Mouse (Mus musculus) erythroid progenitor cell, adult 5-6 weeks (primary cell): Measurements from ENCODE around the gene Wrnip1. TPM values are rescaled to one million over a fixed set of nuclear protein-coding genes. Genes with fewer than 3 reads are reported as not detected.
"Not testable (repeated sequence)": the region's sequence is repeated elsewhere in the genome, so short reads cannot be mapped to it uniquely, and the experiment has no call there.

Experiments
- ATAC-seq: replicated peaks from 2 replicates; pipeline ENCODE4 v1.8.0; 2016; ENCODE audit warnings: moderate number of reproducible peaks, mild to moderate bottlenecking, moderate TSS enrichment, inconsistent platforms; ENCODE audit not compliant: poor library complexity, low FRiP score, severe bottlenecking
- total RNA-seq, 2 experiments: library from RNA; stranded (forward) in 1 of 2; stranded (reverse) in 1 of 2; fragments of 150-400 nt in 1 of 2; fragments of 186-747, 209-891 nt in 1 of 2; gene quantifications; 2 replicates each; pipeline versions ENCODE4 v1.2.3 to v1.2.4; 2015 to 2017; ENCODE audit warnings: low replicate concordance in 2 of 2

Gene Wrnip1
- total RNA-seq, 2 experiments from 2014 or later, result 17.2 to 27.5 TPM

DNA sequence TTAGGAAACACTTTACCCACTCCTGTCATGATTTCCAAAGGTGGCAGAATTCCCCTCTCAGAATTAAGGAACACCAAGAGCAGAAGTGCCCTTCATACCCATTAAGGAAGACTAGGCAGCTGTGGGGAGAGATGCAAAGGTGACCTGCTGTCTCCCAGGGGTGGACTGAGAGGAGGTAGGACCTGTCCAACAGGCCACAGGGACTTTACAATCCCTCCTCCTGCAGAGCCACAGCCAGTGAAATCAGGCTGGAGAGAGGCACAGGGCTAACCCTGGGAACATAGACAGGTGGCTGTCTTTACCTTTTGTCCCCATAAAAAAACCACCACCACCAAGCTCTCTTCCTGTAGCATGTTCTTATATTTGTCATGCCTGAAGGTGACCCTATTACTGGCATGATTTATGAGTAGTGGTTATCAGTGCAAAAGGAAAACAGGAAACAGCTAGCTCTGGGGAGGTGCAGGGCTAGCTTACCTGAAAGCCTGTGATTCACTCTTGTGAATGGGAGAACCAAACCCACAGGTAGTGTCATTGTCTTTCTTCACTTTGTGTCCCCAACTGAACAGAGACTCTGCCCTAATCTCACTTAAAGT is 47.8 kb downstream of the Wrnip1 start:
- no peak for ATAC-seq

- ATAC-seq, result no peak
Measured at GRCm38 (mm10) chr13:32850156-32850555, 48.3 kb downstream of the Wrnip1 start.

DNA sequence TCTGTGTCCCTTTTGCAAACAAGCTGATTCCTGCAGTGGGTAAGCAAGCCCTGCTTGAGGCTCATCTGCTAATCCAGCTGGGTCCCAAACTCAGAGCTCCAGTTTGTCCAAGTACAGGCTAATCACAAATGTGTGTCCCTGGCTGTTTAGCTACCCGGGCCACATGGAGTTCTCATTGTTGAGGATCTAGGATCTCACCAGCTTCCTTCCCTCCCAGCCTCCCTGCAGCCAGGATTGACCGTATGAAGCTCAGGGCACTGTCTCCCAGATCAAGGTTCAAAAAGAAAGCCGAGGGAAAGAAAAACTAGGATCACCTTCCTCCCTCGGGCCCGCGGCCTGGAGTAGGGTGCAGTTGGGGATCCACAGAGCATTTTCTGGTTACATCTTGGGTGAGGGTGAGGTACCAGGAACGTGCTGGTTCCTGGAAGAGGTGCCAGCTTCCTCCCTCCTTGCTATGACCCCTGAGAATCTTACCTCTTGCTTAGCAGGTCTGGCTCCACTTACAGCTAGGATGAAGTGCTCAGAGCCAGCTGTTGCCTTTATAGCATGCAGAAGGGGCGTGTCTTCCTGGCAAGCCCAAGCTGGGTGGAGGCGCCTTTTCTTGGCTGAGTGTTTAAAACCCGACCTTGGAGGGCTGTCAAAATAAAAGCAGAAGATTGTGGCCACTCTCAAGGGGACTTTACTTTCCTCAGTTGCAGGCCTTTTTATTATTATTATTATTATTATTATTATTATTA is 49.0 kb downstream of the Wrnip1 start, which contains the start of gene Serpinb1a:
TSS of gene Serpinb1a (minus strand) at position 518 of the 737 bp plus-strand sequence.
- no peak for ATAC-seq

- peak; percentile 55; the same call in 1 of the 2 replicates for ATAC-seq
Measured at GRCm38 (mm10) chr13:32851967-32852366, 50.1 kb downstream of the Wrnip1 start.

DNA sequence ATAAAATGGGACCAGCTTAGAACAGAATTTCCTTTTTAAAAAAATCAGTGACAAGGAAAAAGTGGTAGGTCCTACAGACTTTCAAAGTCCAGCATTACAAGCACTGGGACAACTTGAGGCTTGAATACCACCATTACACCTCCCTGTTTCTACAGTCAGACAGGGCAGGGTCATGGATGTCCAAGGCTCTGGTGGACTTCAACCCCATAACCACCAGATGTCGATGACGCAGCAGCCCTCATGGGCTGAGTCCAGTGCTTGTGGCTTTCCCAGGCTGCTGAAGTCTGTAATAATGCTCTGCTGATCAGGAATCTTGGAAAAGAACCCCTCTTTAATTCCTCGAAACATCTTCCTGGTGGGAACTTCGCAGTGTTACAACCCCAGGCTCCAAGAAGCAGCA is 50.7 kb downstream of the Wrnip1 start:
- no peak for ATAC-seq

- ATAC-seq, result no peak
Measured at GRCm38 (mm10) chr13:32853073-32853472, 51.2 kb downstream of the Wrnip1 start.

DNA sequence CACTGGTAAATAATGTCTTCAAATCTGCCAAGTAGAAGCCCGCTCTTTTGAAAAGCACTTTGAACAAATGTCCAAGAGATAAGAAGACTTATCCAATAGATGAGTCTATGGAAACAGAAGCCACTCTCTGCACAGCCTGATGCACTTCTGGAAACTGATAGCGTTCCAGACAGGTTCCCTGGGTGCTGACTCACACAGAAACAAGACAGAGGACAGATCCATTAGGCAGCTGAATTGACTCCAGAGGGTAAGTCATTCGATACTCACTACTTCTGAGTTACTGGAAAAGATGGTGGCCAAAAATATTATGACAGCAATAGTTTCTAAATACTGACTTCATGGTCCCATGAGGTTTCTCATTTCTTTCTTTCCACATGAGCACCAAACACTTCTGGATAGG is 59.0 kb downstream of the Wrnip1 start:
- ATAC-seq, result no peak

GRCm38 (mm10) chr13:32863456-32863855 is 61.6 kb downstream of the Wrnip1 start:
- no peak for ATAC-seq

DNA sequence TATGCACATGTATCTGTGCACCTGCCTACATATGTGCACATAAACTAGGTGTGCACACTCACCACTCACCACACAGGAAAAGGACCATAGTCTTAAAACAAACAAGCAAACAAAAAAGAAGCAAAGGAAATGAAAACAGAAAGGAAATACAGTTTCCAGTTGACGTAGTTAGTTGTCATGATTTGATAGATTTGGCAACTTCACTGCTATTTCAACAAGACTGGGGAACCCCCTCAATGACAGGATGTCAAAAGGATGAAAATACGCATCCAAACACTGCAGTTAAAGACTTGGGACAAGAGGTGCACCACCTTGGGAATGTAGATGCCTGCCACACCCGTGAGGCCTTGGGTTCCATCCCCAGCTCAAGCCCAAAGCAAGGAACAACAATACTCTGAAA is 62.7 kb downstream of the Wrnip1 start:
- ATAC-seq, result not testable (repeated sequence)

DNA sequence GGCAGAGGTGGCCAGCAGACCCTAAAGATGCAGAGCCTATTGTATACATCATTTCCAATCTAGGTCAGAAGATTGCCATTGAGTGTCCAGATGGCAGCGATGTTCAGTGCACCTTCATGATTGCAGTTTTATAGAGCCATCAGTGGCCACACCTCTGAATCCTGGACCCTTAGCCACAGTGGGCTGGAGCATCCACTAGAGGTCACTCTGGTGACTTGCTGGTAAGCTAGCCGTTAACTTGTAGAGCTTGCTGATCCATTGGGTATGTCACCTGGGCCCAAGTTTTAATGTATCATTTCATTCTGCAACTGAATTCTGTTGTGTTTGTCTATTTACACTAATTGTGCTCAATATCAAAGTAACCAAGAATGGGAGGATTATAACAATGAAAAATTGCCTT is 63.8 kb downstream of the Wrnip1 start:
- ATAC-seq, result no peak

- peak; percentile 80 for ATAC-seq
Measured at GRCm38 (mm10) chr13:32866484-32866883, 64.6 kb downstream of the Wrnip1 start.

- no peak for ATAC-seq
Measured at GRCm38 (mm10) chr13:32867030-32867429, 65.2 kb downstream of the Wrnip1 start.

DNA sequence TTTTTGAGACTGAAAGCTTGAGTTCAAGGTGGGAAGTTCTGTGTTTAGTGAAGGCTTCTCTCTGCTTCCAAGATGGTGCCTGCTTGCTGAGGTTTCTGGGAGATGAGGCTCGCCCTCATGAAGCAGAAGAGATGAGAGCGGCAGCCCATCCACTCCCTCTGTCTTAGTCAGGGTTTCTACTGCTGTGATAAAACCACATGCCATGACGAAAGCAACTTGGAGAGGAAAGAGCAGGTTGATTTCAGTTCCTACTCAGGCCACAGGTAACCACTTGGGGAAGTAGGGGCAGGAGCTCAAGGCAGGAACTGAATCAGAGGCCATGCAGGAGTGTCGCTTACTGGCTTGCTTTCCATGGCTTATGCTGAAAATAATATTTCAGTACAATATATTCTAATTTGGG is 66.4 kb downstream of the Wrnip1 start:
- not testable (repeated sequence) for ATAC-seq

DNA sequence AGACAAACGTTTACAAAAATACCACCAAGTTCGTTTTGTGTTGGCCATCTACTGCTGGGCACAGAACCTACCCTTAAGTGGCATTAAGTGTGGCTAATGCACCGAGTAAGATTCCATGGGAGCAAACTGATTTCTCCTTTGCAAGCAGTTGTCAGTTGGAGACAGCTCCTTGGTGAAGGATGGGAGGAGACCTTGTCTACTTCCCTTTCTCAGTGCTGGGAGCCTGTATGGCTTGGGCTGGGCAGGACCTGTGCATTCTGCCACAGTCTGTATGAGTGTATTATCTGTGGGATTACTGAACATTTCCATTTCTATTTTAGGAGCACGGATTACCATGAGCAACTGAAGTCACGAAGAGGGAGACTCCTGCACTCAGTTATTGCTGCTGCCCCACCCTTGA is 67.0 kb downstream of the Wrnip1 start:
- no peak for ATAC-seq

Other genes with a start within 250 kb of the Wrnip1 start
- gene Mylk4, start 18.1 kb upstream of the Wrnip1 start, total RNA-seq (2015; ENCODE audit: low replicate concordance), result not detected in 2 replicates
- not detected in 2 replicates for gene Mylk4, start 18.1 kb upstream of the Wrnip1 start, total RNA-seq (2017; ENCODE audit: low replicate concordance)
- not detected in 2 replicates for gene D930007J09Rik, start 811 bp downstream of the Wrnip1 start, total RNA-seq (2015; ENCODE audit: low replicate concordance)
- gene D930007J09Rik, start 811 bp downstream of the Wrnip1 start, total RNA-seq (2017; ENCODE audit: low replicate concordance), result not detected in 2 replicates
- gene Serpinb1a, start 49.1 kb downstream of the Wrnip1 start, total RNA-seq (2015; ENCODE audit: low replicate concordance), result 77.8 and 91.8 TPM in 2 replicates
- 54.4 and 79.4 TPM in 2 replicates for gene Serpinb1a, start 49.1 kb downstream of the Wrnip1 start, total RNA-seq (2017; ENCODE audit: low replicate concordance)
- not detected in 2 replicates for gene Serpinb1c, start 96.2 kb downstream of the Wrnip1 start, total RNA-seq (2015; ENCODE audit: low replicate concordance)
- gene Serpinb1c, start 96.2 kb downstream of the Wrnip1 start, total RNA-seq (2017; ENCODE audit: low replicate concordance), result not detected in 2 replicates
- gene Serpinb6b, start 163.2 kb downstream of the Wrnip1 start, total RNA-seq (2015; ENCODE audit: low replicate concordance), result 14.4 and 18.9 TPM in 2 replicates
- 16.6 and 20.0 TPM in 2 replicates for gene Serpinb6b, start 163.2 kb downstream of the Wrnip1 start, total RNA-seq (2017; ENCODE audit: low replicate concordance)
- 13.3 and 17.6 TPM in 2 replicates for gene Serpinb9, start 201.2 kb downstream of the Wrnip1 start, total RNA-seq (2015; ENCODE audit: low replicate concordance)
- gene Serpinb9, start 201.2 kb downstream of the Wrnip1 start, total RNA-seq (2017; ENCODE audit: low replicate concordance), result 8.0 and 15.6 TPM in 2 replicates
- not detected in 2 replicates for gene Serpinb9b, start 225.4 kb downstream of the Wrnip1 start, total RNA-seq (2015; ENCODE audit: low replicate concordance)
- not detected in 2 replicates for gene Serpinb9b, start 225.4 kb downstream of the Wrnip1 start, total RNA-seq (2017; ENCODE audit: low replicate concordance)